Mouse (Mus musculus) lung, postnatal 0 days (tissue): ENCODE measurements at regions not wholly inside any gene's neighbourhood (a gene's known extent, or its start where the extent isn't known, plus 50 kb on each side); places are given as distances from the start of the nearest gene placed in this dataset.

Experiments
- CTCF ChIP-seq: IDR thresholded peaks from 2 replicates; pipeline ENCODE4 v1.5.1; 2016; ENCODE audit warnings: antibody characterized with exemption, mild to moderate bottlenecking
- EP300 ChIP-seq: IDR thresholded peaks from 2 replicates; pipeline ENCODE4 v1.6.1; 2016; ENCODE audit warnings: antibody characterized with exemption, mild to moderate bottlenecking, control low read depth

DNA sequence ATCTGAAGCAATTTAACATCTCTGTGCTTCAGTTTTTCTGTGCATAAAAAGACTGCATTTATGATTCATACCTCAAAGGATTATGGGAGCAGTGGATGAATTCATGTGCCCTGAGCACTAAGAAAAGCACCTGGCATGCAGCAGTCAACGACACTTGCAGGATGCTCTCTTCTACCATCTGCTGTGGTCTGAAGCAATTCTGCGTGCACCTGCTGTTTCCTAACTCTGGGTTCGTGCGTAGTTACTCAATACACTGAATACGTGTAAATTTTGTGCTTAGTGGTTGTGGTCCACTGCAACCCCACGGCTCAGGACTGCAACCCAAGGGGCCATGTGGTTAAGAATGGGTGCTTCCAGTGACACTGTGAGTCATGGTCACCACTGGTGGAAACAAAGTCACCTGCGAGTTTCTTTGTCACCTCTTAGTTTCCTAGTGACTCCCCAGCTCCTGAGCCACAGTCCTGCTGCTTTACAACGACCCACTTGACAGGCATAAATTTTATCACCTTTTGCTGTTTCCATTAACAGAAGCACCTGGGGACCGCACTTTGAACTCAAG is 98.7 kb upstream of the Arhgap21 start:
- TF ChIP-seq CTCF (no peak), EP300 (no peak)
